25 mouse cellular contexts compared by ENCODE assay signal in the genomic region with DNA sequence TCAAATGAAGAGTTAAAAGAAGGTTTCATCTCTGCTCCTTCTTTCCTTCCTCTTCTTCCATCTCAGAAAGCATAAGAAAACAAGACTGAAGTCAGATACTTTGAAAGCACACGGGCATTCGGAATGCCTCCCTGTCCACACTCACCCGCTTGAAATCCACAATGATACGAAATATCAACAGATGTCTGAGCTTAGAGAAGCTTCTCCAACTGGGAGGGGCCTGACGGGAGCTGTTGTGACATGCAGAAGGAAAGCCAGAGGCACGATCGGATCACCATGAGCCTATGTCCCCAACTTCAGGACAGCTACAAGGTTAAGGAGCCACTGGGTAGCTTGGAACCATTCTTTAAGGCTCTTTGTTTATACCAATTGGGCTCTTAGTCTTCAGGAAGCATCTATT. TPM values are rescaled to one million over a fixed set of nuclear protein-coding genes. Genes with fewer than 3 reads are reported as not detected.
DNase-seq lines count a peak whose midpoint lies in the region; ATAC-seq and TF ChIP-seq lines count a peak whose summit lies in the region.
"Had no signal": no experiment of that assay in that cellular context is flagged by ENCODE, and none has a peak within 500 bp of the region (broad histone marks: within the 10 kb centered on the region; RNA-seq: fewer than 3 reads in every experiment).

No protein-coding gene starts in this region.

- ATAC-seq in intestine, embryonic 15.5 days: no peak
- no peak for ATAC-seq in intestine, postnatal 0 days
- ATAC-seq in lung, embryonic 16.5 days (ENCODE audit: low read depth): peak; percentile 45; the same call in 1 of the 2 replicates
- ATAC-seq: activated CD4-positive, CD25-positive, alpha-beta regulatory T cell, adult 4 months; forebrain, embryonic 14.5 days; forebrain, postnatal 0 days; hindbrain, embryonic 16.5 days had no signal

- intact Hi-C loops in heart, postnatal 36 days (cut with DNase I): no loop called here

- H3K4me2 ChIP-seq in intestine, embryonic 15.5 days (replicated peaks): no peak overlapping the region
- no peak overlapping the region for H3K4me2 ChIP-seq in intestine, postnatal 0 days (replicated peaks; ENCODE audit: low read depth)
- 0 out of 2 replicates have a peak overlapping the region, but pooled peaks have one; percentile 0 for H3K4me2 ChIP-seq in lung, embryonic 16.5 days (ENCODE audit: low read depth, low read length)
- H3K4me2 ChIP-seq: heart, embryonic 12.5 days; hindbrain, embryonic 13.5 days had no signal

- no peaks in the 10 kb centered on the region for H3K4me1 ChIP-seq in intestine, embryonic 15.5 days (replicated peaks)
- no peaks in the 10 kb centered on the region for H3K4me1 ChIP-seq in intestine, postnatal 0 days (replicated peaks; ENCODE audit: control insufficient read depth, insufficient read depth, low read length)
- H3K4me1 ChIP-seq in lung, embryonic 16.5 days (replicated peaks; ENCODE audit: control insufficient read depth, insufficient read depth, low read length): 0 out of 2 replicates have a peak, but pooled peaks cover 2% of the 10 kb centered on the region
- H3K4me1 ChIP-seq: forebrain, embryonic 10.5 days; heart, embryonic 12.5 days had no signal

- no peaks in the 10 kb centered on the region for H3K9me3 ChIP-seq in intestine, embryonic 15.5 days
- H3K9me3 ChIP-seq in intestine, postnatal 0 days (ENCODE audit: control insufficient read depth): no peaks in the 10 kb centered on the region
- no peaks in the 10 kb centered on the region for H3K9me3 ChIP-seq in lung, embryonic 16.5 days (ENCODE audit: control insufficient read depth, low read length)
- H3K9me3 ChIP-seq: forebrain, embryonic 10.5 days; heart, embryonic 12.5 days; hindbrain, embryonic 10.5 days; hindbrain, embryonic 13.5 days had no signal

- no peak for TF ChIP-seq CTCF in intestine, postnatal 0 days (IDR thresholded peaks at IDR 0.05; ENCODE audit: low read depth)

- 25% methylated on average over 7 of the region's 7 CpGs for WGBS in intestine, embryonic 15.5 days
- 19% methylated on average over 7 of the region's 7 CpGs for WGBS in intestine, postnatal 0 days
- 17% methylated on average over 7 of the region's 7 CpGs for WGBS in lung, embryonic 16.5 days

- no peak overlapping the region for H3K9ac ChIP-seq in intestine, embryonic 15.5 days
- no peak overlapping the region for H3K9ac ChIP-seq in intestine, postnatal 0 days (ENCODE audit: low read depth, low read length)
- no peak overlapping the region for H3K9ac ChIP-seq in lung, embryonic 16.5 days (ENCODE audit: low read length)
- H3K9ac ChIP-seq: forebrain, postnatal 0 days; heart, embryonic 12.5 days; hindbrain, embryonic 13.5 days had no signal

- H3K27me3 ChIP-seq in intestine, embryonic 15.5 days (replicated peaks): no peaks in the 10 kb centered on the region
- no peaks in the 10 kb centered on the region for H3K27me3 ChIP-seq in intestine, postnatal 0 days (replicated peaks; ENCODE audit: control insufficient read depth, insufficient read depth, low read length)
- H3K27me3 ChIP-seq in lung, embryonic 16.5 days (ENCODE audit: control insufficient read depth, insufficient read depth, low read depth, low read length): peaks cover 16% of the 10 kb centered on the region; the same call in 1 of the 2 replicates
- H3K27me3 ChIP-seq: heart, embryonic 12.5 days; hindbrain, embryonic 13.5 days had no signal

- peak; percentile 70 for DNase-seq in heart, adult 11 months
- no peak for DNase-seq in heart, postnatal 36 days
- DNase-seq in lung, adult 18-20 months: no peak
- no peak for DNase-seq in spleen, adult 18-20 months
- no peak for DNase-seq in c-Kit-positive CD71-positive TER-119-positive erythroid progenitor cells, embryonic 14.5 days (ENCODE audit: low spot score)
- DNase-seq: adrenal gland, adult 8-10 months; adrenal gland, postnatal 25 days; cerebellum, adult 18-20 months; cerebellum, adult 9-10 months; cerebellum, postnatal 14 days; forebrain, postnatal 0 days; gastrocnemius, adult 2 months; gastrocnemius, postnatal 14 days; heart, adult 18-20 months; heart, postnatal 14 days had no signal

- H3K4me3 ChIP-seq in intestine, embryonic 15.5 days (replicated peaks): no peak overlapping the region
- no peak overlapping the region for H3K4me3 ChIP-seq in intestine, postnatal 0 days (ENCODE audit: low read depth, low read length)
- no peak overlapping the region for H3K4me3 ChIP-seq in lung, embryonic 16.5 days (ENCODE audit: low read length)
- H3K4me3 ChIP-seq: forebrain, embryonic 10.5 days; gastrocnemius, adult 2 months; heart, embryonic 12.5 days; hindbrain, embryonic 10.5 days; hindbrain, embryonic 13.5 days had no signal

- H3K27ac ChIP-seq in intestine, embryonic 15.5 days: peak overlapping the region; percentile 14; the same call in 1 of the 2 replicates
- H3K27ac ChIP-seq in intestine, postnatal 0 days (ENCODE audit: low read depth, low read length): no peak overlapping the region
- no peak overlapping the region for H3K27ac ChIP-seq in lung, embryonic 16.5 days (ENCODE audit: low read length)
- H3K27ac ChIP-seq: forebrain, embryonic 10.5 days; gastrocnemius, adult 2 months; hindbrain, embryonic 10.5 days; hindbrain, embryonic 13.5 days had no signal

- no peaks in the 10 kb centered on the region for H3K36me3 ChIP-seq in intestine, embryonic 15.5 days
- no peaks in the 10 kb centered on the region for H3K36me3 ChIP-seq in intestine, postnatal 0 days (ENCODE audit: control insufficient read depth, insufficient read depth)
- no peaks in the 10 kb centered on the region for H3K36me3 ChIP-seq in lung, embryonic 16.5 days (ENCODE audit: control insufficient read depth, insufficient read depth, low read length)
- H3K36me3 ChIP-seq: forebrain, embryonic 10.5 days; heart, embryonic 12.5 days; hindbrain, embryonic 10.5 days; hindbrain, embryonic 13.5 days had no signal

RNA-seq across cellular contexts. Expression of a gene that starts 44.4 kb away (rescaled TPM):
- total RNA-seq in heart, postnatal 36 days (2021): 10 to 100 TPM in 1 of 2 experiments, 1 to 10 TPM in 1; 9.9 to 14.5 TPM
- 46.6 and 52.3 TPM in 2 replicates for polyA plus RNA-seq in intestine, embryonic 15.5 days (2015; fragmentation: Nextera tagmentation; extraction: Ambion mirVana)
- polyA plus RNA-seq in intestine, postnatal 0 days (2015; fragmentation: Nextera tagmentation; extraction: Ambion mirVana): 20.2 and 22.7 TPM in 2 replicates
- 25.9 and 28.8 TPM in 2 replicates for polyA plus RNA-seq in lung, embryonic 16.5 days (2015; fragmentation: Nextera tagmentation; extraction: Ambion mirVana)
- polyA plus RNA-seq: activated CD4-positive, CD25-positive, alpha-beta regulatory T cell, adult 4 months had no signal
